Mouse (Mus musculus) stomach, embryonic 14.5 days (tissue): ENCODE results near the gene Plekhh2. TPM values are rescaled to one million over a fixed set of nuclear protein-coding genes. Genes with fewer than 3 reads are reported as not detected.

Experiments used
- ATAC-seq: fragments of 200-750 bp; cut with Nextera tagmentation; 2 replicates; pipeline ENCODE4 v1.8.0; 2017; ENCODE audit warnings: low read depth, moderate TSS enrichment; ENCODE audit not compliant: insufficient number of reproducible peaks, insufficient read depth, low FRiP score
- H3K27ac ChIP-seq: fragments of 300-500 bp; sonication (generic); 2 replicates; pipeline ENCODE4 v1.5.1; 2014; ENCODE audit warnings: mild to moderate bottlenecking, low read length, moderate library complexity, mixed read lengths
- H3K27me3 ChIP-seq: fragments of 300-500 bp; sonication (generic); 2 replicates; pipeline ENCODE4 v1.6.1; 2014; ENCODE audit warnings: low read length, control low read depth, mixed read lengths; ENCODE audit not compliant: control insufficient read depth, insufficient read depth
- H3K36me3 ChIP-seq: fragments of 300-500 bp; sonication (generic); 2 replicates; pipeline ENCODE4 v1.6.1; 2014; ENCODE audit warnings: mild to moderate bottlenecking, control low read depth, low read length, moderate library complexity, mixed read lengths; ENCODE audit not compliant: control insufficient read depth, insufficient read depth
- H3K4me1 ChIP-seq: fragments of 300-500 bp; sonication (generic); 2 replicates; pipeline ENCODE4 v1.6.1; 2014; ENCODE audit warnings: low read length, control low read depth, mixed read lengths; ENCODE audit not compliant: control insufficient read depth, insufficient read depth
- H3K4me2 ChIP-seq: fragments of 300-500 bp; sonication (generic); replicated peaks from 2 replicates; pipeline ENCODE4 v1.6.1; 2014; ENCODE audit warnings: low read depth, low read length, control low read depth
- H3K4me3 ChIP-seq: fragments of 300-500 bp; sonication (generic); 2 replicates; pipeline ENCODE4 v1.5.1; 2014; ENCODE audit warnings: low read depth, low read length, control low read depth
- H3K9ac ChIP-seq: fragments of 300-500 bp; sonication (generic); replicated peaks from 2 replicates; pipeline ENCODE4 v1.6.1; 2014; ENCODE audit warnings: low read depth, mild to moderate bottlenecking, control low read depth, low read length, moderate library complexity, mixed read lengths
- H3K9me3 ChIP-seq: fragments of 300-500 bp; sonication (generic); 2 replicates; pipeline ENCODE4 v1.6.1; 2016; ENCODE audit warnings: low read depth, low read length, control low read depth; ENCODE audit not compliant: control insufficient read depth
- WGBS: fragments of 180-500 bp; shearing (Covaris S2); extraction: QIAGEN DNeasy Blood & Tissue Kit; methylation state at CpG from one replicate; pipeline ENCODE4 v1.1.7; 2014; 5-methylcytosine and 5-hydroxymethylcytosine counted together
- polyA plus RNA-seq: library from polyadenylated mRNA; unstranded; fragments of >200 nt; fragmentation: Nextera tagmentation; extraction: Ambion mirVana; gene quantifications from 2 replicates; pipeline ENCODE4 v1.2.1, GENCODE M21; 2014

Plekhh2 gene
- polyA plus RNA-seq: 16.2 and 18.1 TPM in 2 replicates

GRCm38 (mm10) chr17:84511682-84512515 lies at the start of gene Plekhh2:
Gene Plekhh2, plus strand, starts transcription at chr17:84511895.
- WGBS: 1% methylated on average over 78 of the region's 79 CpGs

GRCm38 (mm10) chr17:84465753-84466608 lies 45.7 kb upstream of the Plekhh2 start, which contains the start of gene Thada:
Gene Thada, minus strand, starts transcription at chr17:84466205.
- Histone ChIP-seq H3K9me3 (no peaks in the 10 kb centered on the region), H3K36me3 (no peaks in the 10 kb centered on the region), H3K4me2 (peak within 1 kb of the TSS; percentile 69), H3K27me3 (no peaks in the 10 kb centered on the region), H3K9ac (peak within 1 kb of the TSS; percentile 66), H3K4me3 (peak within 1 kb of the TSS; percentile 79), H3K4me1 (0 out of 2 replicates have a peak, but pooled peaks cover 5% of the 10 kb centered on the region), H3K27ac (peak within 1 kb of the TSS; percentile 70; the same call in 1 of the 2 replicates)
- under 1% methylated on average over 67 of the region's 67 CpGs for WGBS
- ATAC-seq: peak; percentile 95

More at GRCm38 (mm10) chr17:84511682-84512515, at the start of gene Plekhh2:
- Histone ChIP-seq H3K9me3 (no peaks in the 10 kb centered on the region), H3K4me1 (peaks cover 18% of the 10 kb centered on the region), H3K4me2 (peak within 1 kb of the TSS; percentile 72), H3K36me3 (no peaks in the 10 kb centered on the region), H3K9ac (peak within 1 kb of the TSS; percentile 83), H3K27ac (peak within 1 kb of the TSS; percentile 93), H3K4me3 (peak within 1 kb of the TSS; percentile 86), H3K27me3 (no peaks in the 10 kb centered on the region)
- peak; percentile 87 for ATAC-seq

GRCm38 (mm10) chr17:84474312-84474711 lies 37.4 kb upstream of the Plekhh2 start:
- WGBS: 48% methylated on average over 4 of the region's 4 CpGs
- Histone ChIP-seq H3K4me2 (no peak overlapping the region), H3K4me3 (no peak overlapping the region), H3K27ac (no peak overlapping the region), H3K36me3 (no peaks in the 10 kb centered on the region), H3K9me3 (no peaks in the 10 kb centered on the region), H3K27me3 (no peaks in the 10 kb centered on the region), H3K4me1 (no peaks in the 10 kb centered on the region), H3K9ac (no peak overlapping the region)
- no peak for ATAC-seq

- Histone ChIP-seq H3K36me3 (no peaks in the 10 kb centered on the region), H3K4me2 (no peak overlapping the region), H3K4me1 (peaks cover 5% of the 10 kb centered on the region; the same call in 1 of the 2 replicates), H3K9ac (no peak overlapping the region), H3K4me3 (no peak overlapping the region), H3K27me3 (no peaks in the 10 kb centered on the region), H3K9me3 (no peaks in the 10 kb centered on the region), H3K27ac (no peak overlapping the region)
- WGBS: 85% methylated on average over 5 of the region's 5 CpGs
- ATAC-seq: no peak
Observed at GRCm38 (mm10) chr17:84477176-84477575, 34.5 kb upstream of the Plekhh2 start.

- Histone ChIP-seq H3K36me3 (no peaks in the 10 kb centered on the region), H3K27me3 (no peaks in the 10 kb centered on the region), H3K4me1 (peaks cover 5% of the 10 kb centered on the region; the same call in 1 of the 2 replicates), H3K4me3 (no peak overlapping the region), H3K4me2 (no peak overlapping the region), H3K27ac (no peak overlapping the region), H3K9me3 (no peaks in the 10 kb centered on the region), H3K9ac (no peak overlapping the region)
- 84% methylated on average over 4 of the region's 4 CpGs for WGBS
- no peak for ATAC-seq
Observed at GRCm38 (mm10) chr17:84478276-84478675, 33.4 kb upstream of the Plekhh2 start.

- Histone ChIP-seq H3K36me3 (no peaks in the 10 kb centered on the region), H3K4me2 (no peak overlapping the region), H3K9ac (no peak overlapping the region), H3K4me3 (no peak overlapping the region), H3K4me1 (peaks cover 5% of the 10 kb centered on the region; the same call in 1 of the 2 replicates), H3K9me3 (no peaks in the 10 kb centered on the region), H3K27me3 (no peaks in the 10 kb centered on the region), H3K27ac (no peak overlapping the region)
- WGBS: 51% methylated on average over 15 of the region's 15 CpGs
- no peak for ATAC-seq
Observed at GRCm38 (mm10) chr17:84480464-84481355, 31.0 kb upstream of the Plekhh2 start.

- Histone ChIP-seq H3K9ac (no peak overlapping the region), H3K4me2 (no peak overlapping the region), H3K9me3 (no peaks in the 10 kb centered on the region), H3K27me3 (no peaks in the 10 kb centered on the region), H3K36me3 (no peaks in the 10 kb centered on the region), H3K27ac (peak overlapping the region; percentile 10; the same call in 1 of the 2 replicates), H3K4me1 (peaks cover 5% of the 10 kb centered on the region; the same call in 1 of the 2 replicates), H3K4me3 (no peak overlapping the region)
- WGBS: 88% methylated on average over 3 of the region's 3 CpGs
- ATAC-seq: no peak
Observed at GRCm38 (mm10) chr17:84482831-84483230, 28.9 kb upstream of the Plekhh2 start.
